Mouse (Mus musculus) adrenal gland, adult (tissue): Measurements from ENCODE around the gene Cxcl12.

Source experiments
- DNase-seq, 2 experiments: peaks; one replicate each; pipeline ENCODE4 v3.0.0; 2022 to 2023; ENCODE audit warnings: low spot score in 1 of 2; ENCODE audit not compliant: inconsistent age in 2 of 2

Cxcl12 gene

DNA sequence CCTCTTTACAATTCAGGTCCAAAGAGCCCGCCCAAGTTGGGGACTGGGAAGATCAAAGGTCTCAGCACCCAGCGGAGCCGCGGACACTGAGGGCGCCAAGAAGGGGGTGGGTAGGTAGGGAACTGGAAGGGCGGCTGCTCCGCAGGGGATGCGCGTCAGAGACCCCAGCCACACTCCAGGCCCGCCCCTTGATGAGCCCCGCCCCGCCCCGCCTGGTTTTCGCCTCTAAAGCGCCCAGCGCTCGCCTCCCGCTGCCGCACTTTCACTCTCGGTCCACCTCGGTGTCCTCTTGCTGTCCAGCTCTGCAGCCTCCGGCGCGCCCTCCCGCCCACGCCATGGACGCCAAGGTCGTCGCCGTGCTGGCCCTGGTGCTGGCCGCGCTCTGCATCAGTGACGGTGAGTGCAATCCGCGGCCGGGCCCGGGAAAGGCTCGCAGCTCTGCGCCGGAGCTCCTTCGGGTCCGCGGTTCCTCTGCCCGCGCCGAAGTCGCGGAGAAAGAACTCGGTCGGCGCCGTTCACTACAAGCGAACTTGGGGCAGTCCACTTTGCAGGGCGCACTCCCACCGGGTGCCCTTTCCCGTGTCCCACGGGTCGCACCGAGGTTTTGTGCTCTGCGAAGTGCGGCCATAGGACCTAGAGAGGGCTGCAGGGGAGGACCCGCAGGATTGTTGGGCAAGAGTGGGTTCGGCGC, at the start of gene Cxcl12:
Cxcl12 (plus strand) TSS at position 215 of the 691 bp plus-strand sequence.
- peak; percentile 76 to 88 for DNase-seq

GRCm38 (mm10) chr6:117122074-117122473, 46.3 kb upstream of the Cxcl12 start:
- DNase-seq = no peak

- DNase-seq = no peak
These were observed 42.0 kb upstream of the Cxcl12 start for GRCm38 (mm10) chr6:117126356-117126755.

GRCm38 (mm10) chr6:117129443-117129842, 38.9 kb upstream of the Cxcl12 start:
- no peak for DNase-seq

- peak; percentile 19 to 68 for DNase-seq
These were observed 37.6 kb upstream of the Cxcl12 start for GRCm38 (mm10) chr6:117130680-117131111.

DNA sequence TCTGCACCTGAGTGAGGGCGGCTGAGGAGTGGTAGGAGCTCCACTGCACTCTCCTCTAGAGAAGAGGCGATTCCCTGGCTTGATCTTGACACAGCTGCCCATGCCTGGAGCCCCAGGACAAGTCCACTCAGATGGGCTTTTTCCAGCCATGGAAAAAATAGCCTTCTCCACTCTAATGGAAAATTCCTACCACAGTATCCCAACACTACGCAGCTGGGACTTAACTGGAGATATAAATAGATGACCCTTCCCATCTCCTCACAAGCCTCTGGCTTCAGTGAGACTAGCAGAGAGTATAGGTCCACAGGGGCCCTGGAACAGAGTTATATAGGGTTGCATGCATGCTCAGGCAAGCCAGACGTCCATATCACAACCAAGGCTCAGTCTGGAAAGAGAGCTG, 33.8 kb upstream of the Cxcl12 start:
- DNase-seq = no peak

- DNase-seq = no peak
These were observed 30.6 kb upstream of the Cxcl12 start for GRCm38 (mm10) chr6:117137735-117138134.

GRCm38 (mm10) chr6:117140907-117141306, 27.4 kb upstream of the Cxcl12 start:
- DNase-seq = no peak

DNA sequence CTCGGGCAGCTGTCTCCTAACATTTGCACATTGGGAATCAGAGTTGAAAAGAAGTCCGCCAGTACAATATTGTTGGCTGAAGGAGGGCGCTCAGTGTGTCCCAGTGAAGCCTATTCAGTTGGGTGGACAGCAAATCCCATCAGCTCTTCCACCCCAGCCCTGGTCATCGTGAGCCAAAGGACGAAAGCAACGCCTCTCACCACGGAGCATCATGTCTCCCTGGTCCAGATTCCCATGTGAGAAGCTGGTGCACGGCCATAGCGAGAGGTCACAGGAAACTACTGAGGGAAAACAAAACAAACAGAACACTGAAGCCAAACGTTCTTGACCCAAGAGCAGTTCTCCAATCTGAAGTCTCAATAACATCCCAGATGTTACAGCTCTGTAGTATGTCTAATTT, 21.4 kb upstream of the Cxcl12 start:
- no peak for DNase-seq

DNA sequence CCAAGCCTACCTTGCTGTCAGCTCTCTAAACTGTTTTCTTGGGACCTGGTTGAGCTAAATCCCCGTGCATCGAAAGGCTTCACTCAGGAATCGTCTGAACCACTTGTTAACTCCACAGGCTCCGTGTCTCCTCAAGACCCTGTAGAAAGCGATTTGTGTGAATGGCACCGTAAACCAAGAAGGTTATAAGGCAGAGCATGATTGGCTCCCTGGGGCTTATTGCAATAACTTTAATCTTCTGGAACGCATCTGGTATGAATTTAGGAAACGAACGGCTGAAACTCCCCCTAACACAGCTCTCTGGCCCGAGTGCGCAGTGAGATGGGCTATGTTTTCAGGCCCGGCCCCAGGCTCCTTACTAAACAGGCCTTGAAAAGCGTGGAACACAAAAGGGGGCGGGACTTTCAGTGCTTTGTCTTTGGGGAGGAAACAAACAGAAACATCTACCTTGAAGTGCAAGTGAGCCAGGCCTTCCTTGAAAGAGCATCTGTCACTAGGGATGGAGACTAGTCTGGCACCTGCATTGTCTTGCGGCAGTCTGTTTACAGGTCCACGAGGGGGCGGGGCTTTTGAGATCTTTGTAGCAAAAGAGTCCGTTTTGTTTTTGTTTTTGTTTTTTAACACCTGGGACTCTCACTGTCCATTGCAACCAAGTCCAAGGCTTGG, 16.7 kb upstream of the Cxcl12 start:
- DNase-seq = no peak

- DNase-seq = no peak
These were observed 15.3 kb upstream of the Cxcl12 start for GRCm38 (mm10) chr6:117153046-117153445.

DNA sequence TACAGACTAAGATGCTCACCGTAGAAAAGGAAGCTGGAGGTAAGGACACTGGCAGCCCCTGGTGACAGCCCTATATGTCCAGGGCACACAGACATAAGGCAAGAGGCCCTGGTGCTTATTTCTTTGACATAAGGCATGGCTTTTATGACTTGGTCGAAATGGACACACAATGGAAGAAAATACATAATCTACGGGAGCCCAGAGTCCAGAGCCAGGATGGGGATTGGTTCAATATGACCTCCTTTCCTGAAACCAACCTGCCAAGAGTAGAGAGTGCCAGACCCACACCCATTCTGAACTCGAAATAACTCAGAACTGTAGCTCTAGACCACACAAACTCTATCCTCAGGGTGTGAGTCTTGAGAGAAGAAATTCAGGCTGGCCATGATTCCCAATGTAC, 11.5 kb upstream of the Cxcl12 start:
- DNase-seq = no peak

- no peak for DNase-seq
These were observed 8.3 kb upstream of the Cxcl12 start for GRCm38 (mm10) chr6:117159710-117160690.

- DNase-seq = no peak
These were observed 4.8 kb upstream of the Cxcl12 start for GRCm38 (mm10) chr6:117163486-117163885.

- DNase-seq = peak; percentile 82 to 94
These were observed 1.5 kb upstream of the Cxcl12 start for GRCm38 (mm10) chr6:117166581-117167425.

- DNase-seq = no peak
These were observed 957 bp upstream of the Cxcl12 start for GRCm38 (mm10) chr6:117167426-117167730.

DNA sequence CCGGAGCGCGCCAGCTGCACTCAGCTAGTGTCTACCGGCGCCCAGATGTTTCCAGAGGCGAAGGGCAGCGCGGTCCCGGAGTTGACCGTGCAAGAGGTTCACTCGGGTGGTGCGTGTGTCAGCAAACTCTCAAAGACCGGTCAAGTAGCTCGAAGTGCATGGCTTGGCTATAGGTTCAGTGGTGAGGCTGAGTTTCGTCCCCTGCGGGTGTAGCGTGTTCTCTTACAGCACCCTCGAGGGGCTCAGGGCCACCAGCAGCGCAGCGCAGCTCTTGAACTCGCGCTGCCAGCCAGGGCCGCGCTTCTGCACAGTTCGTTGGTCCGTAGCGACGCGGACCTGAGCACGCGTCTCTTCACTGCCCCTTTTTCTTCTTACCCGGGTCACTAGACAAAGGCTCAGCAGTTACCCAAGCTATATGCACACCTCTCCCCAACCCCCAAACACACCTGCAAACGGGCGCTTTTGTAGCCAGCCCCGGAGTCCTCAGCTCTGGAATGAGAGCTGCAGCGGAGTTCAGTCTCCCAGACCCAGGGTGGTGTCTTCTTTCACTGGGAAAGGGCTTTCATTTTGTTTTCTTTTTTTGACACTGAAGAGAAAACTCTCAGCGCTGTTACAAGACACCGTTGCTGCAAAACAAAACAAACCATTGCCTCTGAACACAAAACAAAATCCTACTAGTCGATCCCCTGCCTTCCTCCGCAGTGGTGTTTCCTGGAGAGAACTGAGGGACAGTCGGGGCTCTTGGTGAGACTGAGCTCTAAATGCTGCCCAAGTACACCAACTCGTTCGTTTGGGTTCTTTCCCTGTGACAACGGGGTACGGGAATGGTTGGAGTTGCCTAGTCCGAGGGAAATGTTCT, 945 bp downstream of the Cxcl12 start:
- peak; percentile 9 to 56 for DNase-seq

GRCm38 (mm10) chr6:117169910-117170747, 1.8 kb downstream of the Cxcl12 start:
- DNase-seq = no peak

- DNase-seq = no peak
These were observed 4.0 kb downstream of the Cxcl12 start for GRCm38 (mm10) chr6:117172358-117172757.
